Mouse (Mus musculus) liver (tissue): Measurements from ENCODE around the gene Ifngr2.

Source experiments
- DNase-seq: peaks from one replicate; pipeline ENCODE4 v3.0.0-alpha.2; 2020; ENCODE audit warnings: mixed read lengths

Ifngr2 gene

GRCm38 (mm10) chr16:91566002-91566401 lies 19.1 kb downstream of the Ifngr2 start:
- DNase-seq = no peak

DNA sequence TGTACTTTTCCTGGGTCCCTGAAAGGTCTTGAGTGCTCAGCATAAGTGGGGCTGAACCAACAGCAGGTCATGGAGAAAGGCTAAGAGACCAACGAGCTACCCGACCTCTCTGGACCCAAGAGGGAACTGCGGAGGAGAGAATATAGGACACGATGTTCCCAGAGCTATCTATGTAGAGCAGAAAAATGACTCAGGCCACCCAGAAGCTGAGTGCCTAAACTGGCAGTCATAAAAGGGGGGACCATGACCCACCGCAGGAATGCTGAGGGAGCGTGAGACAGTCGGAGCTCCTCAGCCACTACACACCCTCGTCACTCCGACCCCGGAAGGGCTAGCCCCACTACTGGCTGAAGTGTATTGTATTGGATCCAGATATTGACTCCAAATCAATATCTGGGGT lies 22.1 kb downstream of the Ifngr2 start:
- DNase-seq = no peak

GRCm38 (mm10) chr16:91571105-91571504 lies 24.2 kb downstream of the Ifngr2 start:
- DNase-seq = no peak

GRCm38 (mm10) chr16:91575151-91575550 lies 28.3 kb downstream of the Ifngr2 start:
- no peak for DNase-seq

DNA sequence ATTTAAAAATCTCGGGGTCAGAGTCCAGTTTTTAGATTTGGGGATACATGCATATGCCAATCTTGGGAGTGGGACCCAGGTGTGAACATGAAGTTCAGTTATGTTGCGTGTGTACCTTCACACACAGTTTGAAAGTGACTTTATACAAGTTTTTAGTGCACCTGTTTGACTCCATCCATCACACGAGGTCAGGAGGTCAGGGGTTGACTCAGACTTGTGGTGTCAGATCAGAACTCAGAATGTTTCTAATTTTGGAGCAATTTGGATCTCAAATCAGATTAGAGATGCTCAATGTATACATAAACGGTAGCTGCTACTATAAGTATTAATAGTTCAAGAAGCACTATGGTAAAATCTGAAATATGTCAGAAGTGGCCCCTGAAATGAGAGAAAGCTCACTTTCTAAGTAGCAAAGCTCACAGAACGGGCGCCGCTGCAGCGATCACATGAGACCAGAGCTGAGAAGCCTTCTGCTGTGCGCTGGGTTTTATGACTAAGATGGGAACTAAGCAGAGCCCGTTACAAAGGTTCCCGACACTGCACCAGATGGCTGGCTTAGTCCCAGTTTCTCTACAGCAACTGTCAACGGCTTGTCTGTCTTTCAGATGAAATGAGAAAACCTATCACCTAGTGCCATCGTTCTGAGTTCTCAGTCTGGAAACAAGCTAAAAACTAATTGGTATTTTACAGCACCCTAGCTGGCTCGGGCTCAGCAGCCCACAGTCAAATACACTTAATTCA lies 32.3 kb downstream of the Ifngr2 start:
- no peak for DNase-seq

DNA sequence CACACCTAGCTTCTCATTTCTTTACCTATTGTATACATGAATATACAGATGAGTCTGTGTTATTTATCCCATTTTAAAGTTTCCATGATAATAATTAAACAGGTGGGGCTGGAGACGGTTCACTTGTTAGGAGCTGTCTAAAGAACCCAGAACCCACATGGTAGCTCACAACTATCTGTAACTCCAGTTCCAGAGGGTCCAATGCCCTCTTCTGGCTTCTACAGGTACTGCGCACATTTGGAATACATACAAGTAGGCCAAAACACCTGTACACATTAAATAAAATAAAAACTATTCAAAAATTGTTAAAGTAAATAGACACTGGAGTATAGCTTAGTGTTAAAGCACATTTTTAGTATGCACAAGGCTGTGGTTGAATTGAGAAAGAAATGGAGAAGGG lies 35.4 kb downstream of the Ifngr2 start:
- peak; percentile 70 for DNase-seq

- no peak for DNase-seq
Measured at GRCm38 (mm10) chr16:91585617-91586016, 38.7 kb downstream of the Ifngr2 start.

DNA sequence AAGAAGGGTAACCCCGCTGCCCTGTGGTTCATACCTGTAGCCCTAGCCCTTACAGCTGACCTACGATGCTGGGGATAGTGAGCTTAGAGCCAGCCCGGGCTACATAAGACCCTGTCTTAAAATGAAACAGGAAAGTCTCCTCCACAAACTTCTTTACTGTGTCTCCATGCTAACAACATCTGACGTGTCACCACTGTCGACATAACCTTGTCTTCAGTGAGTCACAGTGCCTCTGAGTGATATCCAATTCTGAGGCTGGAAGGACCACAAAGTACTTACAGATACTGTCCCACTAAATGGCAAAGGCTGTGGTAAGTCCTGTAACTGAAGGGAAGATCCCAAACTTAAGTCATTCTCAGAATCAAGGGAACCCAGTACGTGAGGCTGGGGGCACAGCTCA lies 39.4 kb downstream of the Ifngr2 start:
- DNase-seq = no peak

DNA sequence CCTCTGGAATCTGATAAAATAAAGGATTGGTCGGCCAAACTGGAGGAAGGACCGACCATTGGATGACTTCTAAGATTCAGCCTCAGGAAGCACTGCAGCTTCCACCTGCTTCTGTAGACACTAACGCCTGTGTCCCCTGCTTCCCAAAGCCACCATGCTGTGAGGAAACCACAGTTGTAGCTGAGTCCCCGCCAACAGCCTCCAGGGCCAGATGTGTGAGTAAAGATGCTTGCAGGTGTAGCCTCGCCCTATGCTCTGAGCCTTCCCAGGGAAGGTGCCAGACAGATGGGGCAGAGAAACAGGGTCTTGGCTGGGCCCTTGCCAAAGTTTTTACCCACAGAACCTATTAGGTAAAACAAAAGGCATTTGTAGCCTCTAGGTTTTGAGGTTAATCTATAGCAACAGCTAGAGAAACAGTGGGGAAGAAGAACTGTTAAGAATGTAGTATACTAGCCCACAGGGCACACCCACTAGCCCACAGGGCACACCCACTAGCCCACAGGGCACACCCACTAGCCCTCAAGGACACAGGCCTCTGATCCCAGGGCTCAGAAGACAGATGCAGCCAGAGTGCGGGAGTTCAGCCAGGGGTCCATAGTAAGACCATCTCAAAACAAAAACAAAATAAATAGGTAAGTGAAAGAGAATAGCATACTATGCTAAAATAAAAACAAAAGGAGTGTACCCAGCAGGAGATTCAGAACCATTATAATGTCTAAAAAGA lies 41.0 kb downstream of the Ifngr2 start:
- no peak for DNase-seq

DNA sequence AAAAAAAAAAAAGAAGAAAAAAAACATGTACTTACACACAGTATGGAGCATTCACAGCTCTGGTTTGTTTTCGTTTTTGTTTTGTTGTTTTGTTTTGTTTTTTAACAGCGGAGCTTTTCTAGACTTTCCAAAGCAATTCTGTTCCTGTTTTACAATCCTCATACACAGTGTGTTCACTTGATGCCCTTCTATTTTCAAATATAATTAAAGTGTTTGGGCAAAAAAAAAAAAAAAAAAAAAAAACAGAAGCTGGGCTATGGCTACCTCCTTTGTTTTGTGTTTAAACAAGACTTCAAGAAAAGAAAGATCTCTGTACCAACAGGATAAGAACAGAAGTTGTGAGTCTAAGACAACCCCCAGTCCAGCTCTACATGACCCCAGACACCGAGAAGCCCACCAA lies 41.8 kb downstream of the Ifngr2 start:
- no peak for DNase-seq

DNA sequence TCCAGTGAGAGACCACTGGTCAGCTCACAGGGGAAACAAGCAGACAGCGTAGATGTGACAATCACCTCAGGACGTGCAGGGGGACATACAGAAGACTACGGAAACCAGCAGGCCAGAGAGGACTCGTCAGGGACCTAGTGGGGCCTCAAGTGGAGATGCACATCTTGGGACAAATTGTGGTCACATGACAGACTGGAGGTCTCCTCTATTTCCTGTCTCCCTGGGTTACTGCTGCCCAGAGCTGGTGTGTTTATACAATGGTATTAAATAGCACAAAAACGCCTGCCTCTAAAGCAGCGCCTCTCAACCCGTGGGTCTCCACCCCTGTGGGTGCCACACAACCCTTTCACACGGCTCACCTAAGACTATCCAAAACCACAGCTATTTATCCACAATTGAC lies 45.3 kb downstream of the Ifngr2 start:
- no peak for DNase-seq

- DNase-seq = no peak
Measured at GRCm38 (mm10) chr16:91593262-91593661, 46.4 kb downstream of the Ifngr2 start.

DNA sequence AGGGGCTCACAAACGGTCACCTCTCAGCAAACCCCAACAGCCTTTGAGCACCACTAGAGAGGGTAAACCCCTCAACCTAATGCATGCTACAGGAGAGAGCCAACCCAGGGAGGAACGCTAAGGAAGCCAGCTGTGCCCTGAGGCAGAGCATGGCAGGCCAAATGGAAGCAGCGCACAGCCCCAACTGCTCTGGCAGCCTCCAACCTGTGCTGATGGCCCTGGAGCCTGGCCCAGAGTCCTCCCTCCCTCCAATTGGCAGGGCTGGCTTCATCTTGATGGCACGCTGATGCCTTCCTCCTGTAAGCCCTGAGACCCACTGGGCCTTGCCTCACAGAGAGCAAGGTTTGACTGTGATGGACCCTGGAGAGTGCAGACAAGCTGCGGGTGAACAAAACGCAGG lies 48.2 kb downstream of the Ifngr2 start:
- no peak for DNase-seq

- DNase-seq = no peak
Measured at GRCm38 (mm10) chr16:91596397-91596778, 49.5 kb downstream of the Ifngr2 start.

GRCm38 (mm10) chr16:91596779-91597671 lies 50.2 kb downstream of the Ifngr2 start:
- DNase-seq = peak; percentile 32

GRCm38 (mm10) chr16:91597672-91598010 lies 50.8 kb downstream of the Ifngr2 start, which contains the start of gene Tmem50b:
TSS of gene Tmem50b (minus strand) at chr16:91597800.
- peak; percentile 100 for DNase-seq

DNA sequence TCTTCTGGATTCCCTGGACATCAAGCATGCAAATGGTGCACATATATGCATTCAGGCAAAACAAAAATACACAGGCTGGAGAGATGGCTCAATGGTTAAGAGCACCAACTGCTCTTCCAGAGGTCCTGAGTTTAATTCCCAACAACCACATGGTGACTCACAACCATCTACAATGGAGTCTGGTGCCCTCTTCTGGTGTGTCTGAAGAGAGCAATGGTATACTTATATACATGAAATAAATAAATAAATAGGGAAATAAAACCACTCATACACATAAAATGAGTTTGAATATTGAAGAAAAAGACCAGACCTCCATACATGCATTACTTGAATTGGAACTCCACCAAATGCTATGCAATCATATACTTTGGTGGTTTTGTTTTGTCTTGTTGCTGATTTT lies 52.4 kb downstream of the Ifngr2 start:
- DNase-seq = no peak

- no peak for DNase-seq
Measured at GRCm38 (mm10) chr16:91601081-91601480, 54.2 kb downstream of the Ifngr2 start.

GRCm38 (mm10) chr16:91601693-91602092 lies 54.8 kb downstream of the Ifngr2 start:
- DNase-seq = no peak

- no peak for DNase-seq
Measured at GRCm38 (mm10) chr16:91605156-91605555, 58.3 kb downstream of the Ifngr2 start.

DNA sequence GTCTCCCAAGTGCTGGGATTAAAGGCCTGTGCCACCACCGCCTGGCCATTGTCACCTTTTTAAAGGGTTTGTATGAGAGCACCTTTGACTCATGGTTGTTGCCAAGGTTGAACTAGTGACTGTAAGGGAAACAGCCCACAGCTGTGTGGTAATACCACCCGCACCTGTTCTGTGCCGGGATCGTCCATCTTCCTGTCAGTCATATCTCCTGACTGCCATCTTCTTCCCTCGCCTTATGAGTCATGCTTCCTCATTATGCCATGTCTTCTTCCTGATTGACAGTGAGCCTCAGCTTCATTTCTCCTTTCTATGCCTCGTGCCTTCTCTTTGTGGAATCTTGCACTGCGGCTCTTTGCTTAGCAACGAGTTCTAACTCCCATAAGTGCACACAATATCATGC lies 60.1 kb downstream of the Ifngr2 start:
- no peak for DNase-seq

DNA sequence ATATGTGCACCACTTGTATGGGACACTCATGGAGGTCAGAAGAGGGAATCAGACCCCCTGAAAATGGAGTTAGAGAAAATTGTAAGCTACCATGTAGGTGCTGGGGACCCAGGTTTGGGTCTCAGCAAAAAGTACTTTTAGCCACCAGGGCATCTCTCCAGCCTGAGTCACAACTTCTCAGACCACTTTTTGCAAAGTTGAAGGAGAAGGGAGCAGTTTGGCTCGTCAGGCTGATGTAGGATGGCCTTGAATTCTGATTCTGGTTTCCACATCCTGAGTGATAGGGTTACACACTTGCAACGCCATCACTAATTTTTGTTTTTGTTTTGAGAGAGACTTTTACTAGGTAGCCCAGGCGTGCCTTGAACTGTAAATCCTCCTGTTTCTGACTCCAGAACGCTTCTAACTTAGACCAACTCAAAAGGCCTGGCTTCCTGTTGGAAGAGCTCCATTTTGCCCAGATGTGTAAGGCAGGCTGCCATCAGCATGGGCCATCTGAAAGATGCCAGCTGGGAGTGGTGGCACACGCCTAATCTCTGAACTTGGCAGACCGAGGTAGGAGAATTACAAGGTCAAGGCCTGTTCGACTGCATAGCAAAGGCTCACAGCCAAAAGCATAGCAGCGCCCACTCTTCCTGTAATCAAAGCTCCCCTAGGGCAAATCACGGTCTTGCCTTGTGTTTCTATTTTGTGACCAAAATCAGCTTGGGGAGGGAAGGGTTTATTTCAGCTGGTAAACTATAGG lies 62.8 kb downstream of the Ifngr2 start:
- DNase-seq = no peak

DNA sequence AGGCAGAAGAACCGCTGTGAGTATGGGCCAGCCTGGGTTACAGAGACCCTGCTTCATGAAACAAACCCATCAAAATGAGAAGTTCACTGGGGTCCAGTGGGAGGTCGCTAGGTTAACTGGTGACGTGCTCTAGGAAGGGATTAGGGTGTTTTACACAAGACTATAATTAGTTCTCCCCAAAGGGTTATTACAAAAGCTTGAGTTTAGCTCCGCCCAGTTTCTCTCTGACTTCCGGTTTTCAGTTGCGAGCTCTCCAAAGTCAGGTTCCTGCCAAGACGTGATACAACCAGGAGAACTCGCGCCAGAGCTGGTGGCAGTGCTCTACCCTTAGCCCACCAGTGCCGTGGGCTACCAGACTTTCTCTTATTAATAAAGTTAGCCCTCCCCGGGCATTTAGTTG lies 64.4 kb downstream of the Ifngr2 start:
- DNase-seq = no peak
